Mouse (Mus musculus) MEL (cell line): Measurements from ENCODE around the gene Apol7a. TPM values are rescaled to one million over a fixed set of nuclear protein-coding genes. Genes with fewer than 3 reads are reported as not detected.

Source experiments
- DNase-seq: peaks from one replicate; pipeline ENCODE4 v3.0.0; 2011; ENCODE audit warnings: low read depth, low spot score
- H3K27ac ChIP-seq: 2 replicates; pipeline ENCODE4 v1.5.1; 2012; ENCODE audit warnings: low read depth, mild to moderate bottlenecking, control low read depth, low read length, moderate library complexity; ENCODE audit not compliant: control insufficient read depth
- H3K27me3 ChIP-seq, 2 experiments: fragments of 150-350 bp in 1 of 2; sonication (generic) in 1 of 2; 2 replicates each; pipeline ENCODE4 v1.6.1; 2012; ENCODE audit warnings: low read length in 2 of 2, mild to moderate bottlenecking in 2 of 2, improper control_type of control experiment in 1 of 2, moderate library complexity in 1 of 2; ENCODE audit not compliant: insufficient read depth in 2 of 2, control insufficient read depth in 1 of 2
- H3K36me3 ChIP-seq, 2 experiments: 2 replicates each; pipeline ENCODE4 v1.6.1; 2012 to 2014; ENCODE audit warnings: low read length in 2 of 2, improper control_type of control experiment in 1 of 2, inconsistent platforms in 1 of 2, mild to moderate bottlenecking in 1 of 2; ENCODE audit not compliant: insufficient read depth in 2 of 2, control insufficient read depth in 1 of 2
- H3K4me1 ChIP-seq, 2 experiments: fragments of 150-350 bp in 1 of 2; sonication (generic) in 1 of 2; 2 replicates each; pipeline ENCODE4 v1.6.1; 2012; ENCODE audit warnings: low read length in 2 of 2, improper control_type of control experiment in 1 of 2, mild to moderate bottlenecking in 1 of 2; ENCODE audit not compliant: insufficient read depth in 2 of 2, control insufficient read depth in 1 of 2
- H3K4me3 ChIP-seq, 2 experiments: fragments of 150-350 bp in 1 of 2; sonication (generic) in 1 of 2; 2 replicates each; pipeline ENCODE4 v1.5.1; 2012; ENCODE audit warnings: low read depth in 2 of 2, low read length in 2 of 2, mild to moderate bottlenecking in 2 of 2, moderate library complexity in 2 of 2, control low read depth in 1 of 2, improper control_type of control experiment in 1 of 2; ENCODE audit not compliant: control insufficient read depth in 1 of 2, insufficient read depth in 1 of 2
- H3K79me2 ChIP-seq: 2 replicates; pipeline ENCODE4 v1.6.1; 2012; ENCODE audit warnings: mild to moderate bottlenecking, low read length, moderate library complexity; ENCODE audit not compliant: control insufficient read depth, poor library complexity, insufficient read depth
- H3K9ac ChIP-seq: 2 replicates; pipeline ENCODE4 v1.6.1; 2012; ENCODE audit warnings: low read depth, mild to moderate bottlenecking, control low read depth, low read length, moderate library complexity; ENCODE audit not compliant: control insufficient read depth, poor library complexity, severe bottlenecking
- H3K9me3 ChIP-seq: fragments of 150-350 bp; sonication (generic); replicated peaks from 2 replicates; pipeline ENCODE4 v1.6.1; 2012; ENCODE audit warnings: mild to moderate bottlenecking, low read length, improper control_type of control experiment, moderate library complexity; ENCODE audit not compliant: insufficient read depth
- CHD2 ChIP-seq: IDR thresholded peaks from 2 replicates; pipeline ENCODE4 v1.6.1; 2011; ENCODE audit warnings: low read length, improper control_type of control experiment
- CTCF ChIP-seq, 3 experiments: IDR thresholded peaks in 2 of 3; conservative IDR thresholded peaks in 1 of 3; 2 replicates each; pipeline ENCODE4 v1.5.1; 2011 to 2012; ENCODE audit warnings: low read length in 3 of 3, low read depth in 2 of 3, mild to moderate bottlenecking in 2 of 3, improper control_type of control experiment in 1 of 3, inconsistent platforms in 1 of 3, mixed read lengths in 1 of 3, moderate library complexity in 1 of 3; ENCODE audit not compliant: control insufficient read depth in 1 of 3, insufficient read depth in 1 of 3, poor library complexity in 1 of 3, severe bottlenecking in 1 of 3
- ELF1 ChIP-seq: IDR thresholded peaks from 2 replicates; pipeline ENCODE4 v1.6.1; 2014; ENCODE audit warnings: low read depth, mild to moderate bottlenecking, inconsistent platforms, low read length, improper control_type of control experiment, moderate library complexity
- EP300 ChIP-seq, 2 experiments: IDR thresholded peaks; 2 replicates each; pipeline ENCODE4 v1.6.1; 2011; ENCODE audit warnings: improper control_type of control experiment in 2 of 2, low read length in 2 of 2, low read depth in 1 of 2, mild to moderate bottlenecking in 1 of 2
- GABPA ChIP-seq: IDR thresholded peaks from 2 replicates; pipeline ENCODE4 v1.6.1; 2012; ENCODE audit warnings: low read depth, mild to moderate bottlenecking, inconsistent platforms, low read length, improper control_type of control experiment, moderate library complexity
- MAFK ChIP-seq: IDR thresholded peaks from 2 replicates; pipeline ENCODE4 v1.6.1; 2011; ENCODE audit warnings: low read depth, mild to moderate bottlenecking, low read length, improper control_type of control experiment, borderline replicate concordance
- MYC ChIP-seq: IDR thresholded peaks from 2 replicates; pipeline ENCODE4 v1.6.1; 2011; ENCODE audit warnings: low read depth, mild to moderate bottlenecking, low read length, improper control_type of control experiment, moderate library complexity
- NELFE ChIP-seq: IDR thresholded peaks from 2 replicates; pipeline ENCODE4 v1.6.1; 2011; ENCODE audit warnings: low read depth, low read length, improper control_type of control experiment
- NRF1 ChIP-seq: IDR thresholded peaks from 2 replicates; pipeline ENCODE4 v1.6.1; 2014; ENCODE audit warnings: low read depth, mild to moderate bottlenecking, inconsistent platforms, low read length, improper control_type of control experiment, moderate library complexity; ENCODE audit not compliant: poor library complexity, insufficient read depth, severe bottlenecking
- SMC3 ChIP-seq: IDR thresholded peaks from 2 replicates; pipeline ENCODE4 v1.6.1; 2011; ENCODE audit warnings: low read depth, low read length, improper control_type of control experiment
- TAL1 ChIP-seq: IDR thresholded peaks from 2 replicates; pipeline ENCODE4 v1.6.1; 2012; ENCODE audit warnings: mild to moderate bottlenecking, inconsistent platforms, low read length, moderate library complexity, mixed read lengths
- USF1 ChIP-seq: IDR thresholded peaks from 2 replicates; pipeline ENCODE4 v1.6.1; 2014; ENCODE audit warnings: low read depth, mild to moderate bottlenecking, inconsistent platforms, low read length, improper control_type of control experiment, moderate library complexity
- polyA plus RNA-seq, 2 experiments: library from polyadenylated mRNA; stranded (reverse) in 1 of 2; unstranded in 1 of 2; fragments of >175 nt in 1 of 2; fragments of >200 nt in 1 of 2; gene quantifications; 2 replicates each; pipeline versions ENCODE4 v1.2.1 to v1.2.4; 2012; ENCODE audit warnings: low replicate concordance in 2 of 2, low read depth in 1 of 2; ENCODE audit not compliant: insufficient read length in 2 of 2, insufficient read depth in 1 of 2, missing spikeins in 1 of 2
- total RNA-seq: library from RNA; depleted of rRNA; stranded (reverse); fragments of 300-350 nt; gene quantifications from 2 replicates; pipeline ENCODE4 v1.2.3, GENCODE M21; 2012

The Apol7a gene
- total and polyA plus RNA-seq, 3 experiments, result not detected

- TF ChIP-seq TAL1, result no peak
- no peak for TF ChIP-seq CTCF (IDR thresholded peaks at IDR 0.05 in 2 of 3, conservative IDR thresholded peaks at IDR 0.05 in 1 of 3; ENCODE audit: control insufficient read depth in 1 of 3, insufficient read depth in 1 of 3, low read depth in 2 of 3, low read length in 3 of 3, poor library complexity in 1 of 3, severe bottlenecking in 1 of 3)
- TF ChIP-seq EP300 (IDR thresholded peaks at IDR 0.05; ENCODE audit: low read depth in 1 of 2, low read length in 2 of 2), result no peak
Observed at GRCm38 (mm10) chr15:77382880-77383279, 16.0 kb downstream of the Apol7a start (continued).

GRCm38 (mm10) chr15:77382271-77382850 lies 16.5 kb downstream of the Apol7a start:
- Histone ChIP-seq H3K27me3 (no peaks in the 10 kb centered on the region; a peak in 1 of 4 replicates), H3K27ac (no peak overlapping the region)

GRCm38 (mm10) chr15:77381481-77381880 lies 17.4 kb downstream of the Apol7a start:
- no peak overlapping the region for H3K27ac ChIP-seq
- no peak overlapping the region for H3K4me3 ChIP-seq
- no peak for DNase-seq
- no peaks in the 10 kb centered on the region for H3K36me3 ChIP-seq
- H3K79me2 ChIP-seq, result no peaks in the 10 kb centered on the region
- no peak overlapping the region for H3K9ac ChIP-seq
- H3K9me3 ChIP-seq, result no peaks in the 10 kb centered on the region
- H3K27me3 ChIP-seq, result no peaks in the 10 kb centered on the region; a peak in 1 of 4 replicates
- TF ChIP-seq MYC (no peak), NELFE (no peak), CHD2 (no peak), ELF1 (no peak), SMC3 (no peak), MAFK (no peak), NRF1 (no peak), GABPA (no peak)
- TF ChIP-seq, all 39 proteins: peak for 0
- H3K4me1 ChIP-seq, result no peaks in the 10 kb centered on the region

More at GRCm38 (mm10) chr15:77382271-77382850, 16.5 kb downstream of the Apol7a start:
- Histone ChIP-seq H3K79me2 (no peaks in the 10 kb centered on the region), H3K4me1 (no peaks in the 10 kb centered on the region), H3K36me3 (no peaks in the 10 kb centered on the region), H3K4me3 (no peak overlapping the region), H3K9me3 (no peaks in the 10 kb centered on the region), H3K9ac (no peak overlapping the region)
- DNase-seq, result no peak
- TF ChIP-seq CTCF (IDR thresholded peaks at IDR 0.05 in 2 of 3, conservative IDR thresholded peaks at IDR 0.05 in 1 of 3; ENCODE audit: control insufficient read depth in 1 of 3, insufficient read depth in 1 of 3, low read depth in 2 of 3, low read length in 3 of 3, poor library complexity in 1 of 3, severe bottlenecking in 1 of 3), result no peak
- TF ChIP-seq USF1, result no peak
